Mouse (Mus musculus) CD4-positive, CD25-positive, alpha-beta regulatory T cell (primary cell): Measurements from ENCODE around the gene Fbn1. TPM values are rescaled to one million over a fixed set of nuclear protein-coding genes. Genes with fewer than 3 reads are reported as not detected.

ENCODE experiments used
- polyA plus RNA-seq: library from polyadenylated mRNA; unstranded; fragments of 100-300 nt; shearing (Covaris generic); gene quantifications from one replicate; pipeline ENCODE4 v1.2.1, GENCODE M21; 2017

Gene Fbn1
- polyA plus RNA-seq: 0.05 TPM

GRCm38 (mm10) chr2:125507893-125508292, at the start of gene Fbn1:
Gene Fbn1 (minus strand): TSS chr2:125507993.

GRCm38 (mm10) chr2:125505006-125505745, 2.6 kb downstream of the Fbn1 start, which contains the start of gene Gm9913:
Gene Gm9913 (plus strand): TSS chr2:125505089.

Other genes with a start within 250 kb of the Fbn1 start
- gene Gm9913, start 2.9 kb downstream of the Fbn1 start, polyA plus RNA-seq: not detected
- gene Cep152, start 117.1 kb upstream of the Fbn1 start, polyA plus RNA-seq: 11.0 TPM
- gene Eid1, start 165.1 kb upstream of the Fbn1 start, polyA plus RNA-seq: 37.5 TPM
- gene Shc4, start 216.2 kb upstream of the Fbn1 start, polyA plus RNA-seq: 0.23 TPM